Mouse (Mus musculus): ENCODE data around the gene Cpvl. TPM values are rescaled to one million over a fixed set of nuclear protein-coding genes. Genes with fewer than 3 reads are reported as not detected.

The Cpvl gene
- polyA plus RNA-seq, 1 experiment = not detected

DNA sequence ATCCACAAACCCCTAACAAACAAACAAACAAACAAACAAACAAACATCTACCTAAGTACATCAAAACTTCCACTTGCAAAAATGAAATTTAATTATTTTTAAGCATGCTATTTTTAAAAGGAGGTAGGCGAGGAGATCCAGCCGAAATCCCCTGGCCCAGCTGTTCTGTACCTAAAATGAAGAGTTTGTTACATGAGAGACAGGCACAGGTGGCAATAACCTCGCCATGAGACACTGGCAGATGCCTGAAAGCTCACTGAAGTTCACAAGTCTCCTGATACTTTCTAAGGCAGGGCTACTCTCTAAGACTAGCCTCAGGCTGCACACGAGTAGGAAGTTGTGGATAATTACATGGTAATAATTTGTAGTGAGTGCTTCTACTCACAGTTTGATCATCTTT, 26.8 kb upstream of the Cpvl start:
- 79% methylated on average over 4 of the region's 4 CpGs for whole genome bisulfite sequencing
- Histone ChIP-seq H3K27ac (ENCODE audit: insufficient read depth, low read depth, low read length) (no peak overlapping the region), H3K4me3 (ENCODE audit: insufficient read depth, low read depth, low read length) (no peak overlapping the region), H3K4me1 (ENCODE audit: control insufficient read depth, insufficient read depth, low read length) (no peaks in the 10 kb centered on the region)
- TF ChIP-seq CTCF (IDR thresholded peaks at IDR 0.05; ENCODE audit: insufficient read depth, low read depth, low read length) (no peak), POLR2A (IDR thresholded peaks at IDR 0.05; ENCODE audit: insufficient read depth, low read depth, low read length) (no peak)

DNA sequence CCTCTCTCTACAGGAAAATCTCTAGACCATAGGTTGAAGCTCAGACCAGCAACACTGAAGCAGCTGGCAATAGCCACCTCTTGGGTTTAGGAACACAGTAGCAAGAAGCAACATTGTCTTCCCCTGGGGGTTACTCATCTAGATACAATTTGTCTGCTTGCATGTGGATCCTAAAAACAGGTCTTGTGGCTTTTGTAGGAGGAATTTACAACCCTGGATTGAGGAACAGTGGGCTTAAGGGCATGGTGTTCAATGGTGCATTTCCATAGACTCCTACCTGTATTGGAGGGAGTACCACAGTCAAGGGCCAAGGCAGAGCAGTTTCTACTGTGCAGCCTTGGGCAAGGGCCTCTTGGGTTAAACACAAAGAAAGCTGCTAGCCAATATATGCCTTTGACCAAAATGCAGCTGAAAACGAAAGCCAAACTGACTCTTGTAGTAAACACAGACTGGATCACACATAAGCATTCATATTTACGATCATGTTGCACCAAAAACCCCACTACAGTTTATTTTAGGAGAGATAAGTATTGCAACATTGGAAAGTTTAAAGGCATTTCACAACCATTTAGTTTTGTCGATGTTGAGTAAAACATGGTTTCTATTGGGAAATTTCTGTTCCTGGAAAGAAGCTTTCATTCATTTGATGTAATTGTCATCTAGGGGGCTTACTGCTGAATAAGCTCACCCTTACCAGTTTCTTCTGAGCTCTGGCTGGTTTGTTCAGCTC, 17.9 kb upstream of the Cpvl start:
- Histone ChIP-seq H3K27ac (ENCODE audit: insufficient read depth, low read depth, low read length) (no peak overlapping the region), H3K4me3 (ENCODE audit: insufficient read depth, low read depth, low read length) (no peak overlapping the region), H3K4me1 (ENCODE audit: control insufficient read depth, insufficient read depth, low read length) (peaks cover 3% of the 10 kb centered on the region)
- TF ChIP-seq POLR2A (IDR thresholded peaks at IDR 0.05; ENCODE audit: insufficient read depth, low read depth, low read length) (no peak), CTCF (IDR thresholded peaks at IDR 0.05; ENCODE audit: insufficient read depth, low read depth, low read length) (no peak)
- 98% methylated on average over 3 of the region's 3 CpGs for WGBS

DNA sequence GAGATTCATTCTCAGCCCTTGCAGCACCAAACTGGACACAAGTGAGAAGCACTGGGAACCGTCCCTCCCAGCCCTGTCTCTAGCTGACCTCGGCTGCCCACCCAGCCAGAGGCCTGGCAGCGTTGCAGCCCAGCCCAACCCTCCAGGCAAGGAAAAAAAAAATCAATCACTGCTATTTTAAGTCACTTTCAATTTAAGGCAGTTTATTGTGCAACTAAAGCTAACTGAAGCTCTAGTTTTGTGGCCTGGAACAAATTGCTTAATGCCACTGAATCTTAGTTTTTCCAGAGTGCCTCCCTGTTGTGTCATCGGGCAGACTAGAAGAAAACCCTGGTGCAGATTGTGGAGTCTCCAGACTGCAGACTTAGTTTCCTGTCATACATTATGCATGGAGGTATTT, 17.0 kb upstream of the Cpvl start:
- 47% methylated on average over 4 of the region's 4 CpGs for WGBS
- no peak for TF ChIP-seq POLR2A (IDR thresholded peaks at IDR 0.05; ENCODE audit: insufficient read depth, low read depth, low read length)
- no peak for TF ChIP-seq CTCF (IDR thresholded peaks at IDR 0.05; ENCODE audit: insufficient read depth, low read depth, low read length)
- no peak overlapping the region for H3K4me3 ChIP-seq (ENCODE audit: insufficient read depth, low read depth, low read length)
- H3K4me1 ChIP-seq (ENCODE audit: control insufficient read depth, insufficient read depth, low read length) = peaks cover 3% of the 10 kb centered on the region
- no peak overlapping the region for H3K27ac ChIP-seq (ENCODE audit: insufficient read depth, low read depth, low read length)

DNA sequence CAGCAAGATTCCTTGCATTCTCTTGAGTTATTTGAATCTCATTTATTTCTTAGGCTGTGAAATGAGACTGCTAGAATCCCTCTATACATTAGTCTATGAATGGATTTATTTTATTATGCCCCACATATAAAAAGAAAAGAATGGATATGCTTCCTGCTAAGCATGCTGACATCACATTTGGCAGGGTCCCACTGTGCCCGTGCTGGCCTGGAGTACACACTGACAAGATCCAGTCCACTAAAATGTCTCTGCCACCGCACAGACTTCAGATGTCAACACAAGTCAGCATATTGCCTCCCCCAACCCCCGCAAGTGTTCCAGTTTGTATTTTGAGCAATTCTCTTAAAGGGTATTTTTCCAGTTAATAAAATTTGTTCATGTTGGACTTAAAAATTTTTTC, 13.9 kb upstream of the Cpvl start:
- no peak overlapping the region for H3K27ac ChIP-seq (ENCODE audit: insufficient read depth, low read depth, low read length)
- no peak for TF ChIP-seq POLR2A (IDR thresholded peaks at IDR 0.05; ENCODE audit: insufficient read depth, low read depth, low read length)
- no peak for TF ChIP-seq CTCF (IDR thresholded peaks at IDR 0.05; ENCODE audit: insufficient read depth, low read depth, low read length)
- H3K4me3 ChIP-seq (ENCODE audit: insufficient read depth, low read depth, low read length) = no peak overlapping the region
- WGBS = 86% methylated on average over 3 of the region's 3 CpGs
- peaks cover 3% of the 10 kb centered on the region for H3K4me1 ChIP-seq (ENCODE audit: control insufficient read depth, insufficient read depth, low read length)

DNA sequence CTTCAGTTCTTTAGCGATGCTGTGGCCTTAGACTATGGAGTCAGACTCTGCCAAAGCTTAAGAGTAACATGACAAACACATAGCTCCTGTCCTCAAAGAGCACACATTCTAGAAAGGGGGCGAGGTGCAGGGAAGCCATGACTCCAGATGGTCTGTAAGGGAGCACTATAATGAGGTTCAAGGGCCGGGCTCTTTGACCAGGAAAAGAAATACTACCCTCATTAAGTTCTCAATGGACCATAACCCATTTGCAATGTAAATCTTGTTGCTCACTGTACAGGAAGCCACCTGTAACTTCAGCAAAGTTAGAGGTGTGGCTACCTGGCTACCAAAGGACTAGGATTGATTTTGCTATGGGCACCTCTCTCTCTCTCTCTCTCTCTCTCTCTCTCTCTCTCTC, 8.8 kb upstream of the Cpvl start:
- TF ChIP-seq CTCF (IDR thresholded peaks at IDR 0.05; ENCODE audit: insufficient read depth, low read depth, low read length) (no peak), POLR2A (IDR thresholded peaks at IDR 0.05; ENCODE audit: insufficient read depth, low read depth, low read length) (no peak)
- Histone ChIP-seq H3K4me3 (ENCODE audit: insufficient read depth, low read depth, low read length) (no peak overlapping the region), H3K4me1 (ENCODE audit: control insufficient read depth, insufficient read depth, low read length) (no peaks in the 10 kb centered on the region), H3K27ac (ENCODE audit: insufficient read depth, low read depth, low read length) (no peak overlapping the region)
- 83% methylated on average over 3 of the region's 3 CpGs for WGBS

DNA sequence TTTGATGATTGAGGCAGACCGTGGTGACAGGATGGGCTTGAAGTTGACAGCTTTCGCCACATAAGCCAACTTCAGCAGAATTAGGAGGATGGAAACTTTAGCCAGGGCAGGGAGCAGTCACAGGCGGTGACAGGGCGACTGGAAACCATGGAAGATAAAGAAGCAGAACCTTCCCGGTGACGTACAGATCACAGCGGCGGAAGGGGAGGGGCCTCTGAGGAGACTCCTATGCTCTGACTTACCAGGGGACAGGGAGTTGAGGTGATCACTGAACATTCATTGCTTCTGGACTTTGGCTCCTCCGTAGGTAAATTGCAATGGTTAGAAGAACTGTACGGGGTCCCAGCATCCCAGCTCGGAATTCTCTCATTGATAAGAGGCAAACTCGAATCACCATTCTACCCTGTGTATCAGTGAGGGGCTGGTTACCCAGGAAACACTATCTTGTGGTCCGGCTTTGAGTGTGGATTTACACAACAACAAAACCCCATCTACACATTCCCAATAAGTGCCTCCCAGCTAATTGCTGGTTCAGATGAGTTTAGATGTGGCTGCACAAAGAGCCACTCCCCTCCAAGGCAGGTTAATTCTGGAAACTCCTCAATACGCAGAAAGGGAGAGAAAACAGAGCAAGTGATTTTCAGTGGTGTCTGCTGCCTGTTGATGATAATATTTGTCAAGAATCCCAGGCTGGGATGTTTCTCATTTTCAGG, 8.0 kb upstream of the Cpvl start:
- Histone ChIP-seq H3K4me1 (ENCODE audit: control insufficient read depth, insufficient read depth, low read length) (no peaks in the 10 kb centered on the region), H3K27ac (ENCODE audit: insufficient read depth, low read depth, low read length) (no peak overlapping the region), H3K4me3 (ENCODE audit: insufficient read depth, low read depth, low read length) (no peak overlapping the region)
- TF ChIP-seq CTCF (IDR thresholded peaks at IDR 0.05; ENCODE audit: insufficient read depth, low read depth, low read length) (no peak), POLR2A (IDR thresholded peaks at IDR 0.05; ENCODE audit: insufficient read depth, low read depth, low read length) (no peak)
- 80% methylated on average over 14 of the region's 14 CpGs for WGBS

DNA sequence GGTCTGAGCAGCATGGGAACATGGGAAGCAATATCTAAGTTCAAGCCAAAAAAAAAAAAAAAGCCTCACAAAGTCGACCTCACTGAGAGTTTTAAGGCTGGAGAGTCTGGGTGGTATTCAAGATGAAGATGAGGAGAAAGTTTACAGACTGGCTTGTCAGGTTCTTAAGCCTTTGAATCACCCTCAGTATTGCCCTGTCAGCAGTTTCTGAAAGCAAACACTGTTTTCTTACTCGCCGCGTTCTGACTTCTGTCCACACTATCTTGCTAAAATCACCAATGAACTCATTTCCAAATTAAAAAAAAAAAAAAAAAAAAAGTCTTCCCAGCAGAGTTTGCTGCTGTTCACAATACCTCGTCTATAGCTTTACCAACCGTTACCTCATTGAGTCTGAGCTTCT, 5.3 kb upstream of the Cpvl start:
- no peak overlapping the region for H3K27ac ChIP-seq (ENCODE audit: insufficient read depth, low read depth, low read length)
- 89% methylated on average over 6 of the region's 6 CpGs for WGBS
- no peaks in the 10 kb centered on the region for H3K4me1 ChIP-seq (ENCODE audit: control insufficient read depth, insufficient read depth, low read length)
- H3K4me3 ChIP-seq (ENCODE audit: insufficient read depth, low read depth, low read length) = no peak overlapping the region
- TF ChIP-seq POLR2A (IDR thresholded peaks at IDR 0.05; ENCODE audit: insufficient read depth, low read depth, low read length) = no peak
- TF ChIP-seq CTCF (IDR thresholded peaks at IDR 0.05; ENCODE audit: insufficient read depth, low read depth, low read length) = no peak

DNA sequence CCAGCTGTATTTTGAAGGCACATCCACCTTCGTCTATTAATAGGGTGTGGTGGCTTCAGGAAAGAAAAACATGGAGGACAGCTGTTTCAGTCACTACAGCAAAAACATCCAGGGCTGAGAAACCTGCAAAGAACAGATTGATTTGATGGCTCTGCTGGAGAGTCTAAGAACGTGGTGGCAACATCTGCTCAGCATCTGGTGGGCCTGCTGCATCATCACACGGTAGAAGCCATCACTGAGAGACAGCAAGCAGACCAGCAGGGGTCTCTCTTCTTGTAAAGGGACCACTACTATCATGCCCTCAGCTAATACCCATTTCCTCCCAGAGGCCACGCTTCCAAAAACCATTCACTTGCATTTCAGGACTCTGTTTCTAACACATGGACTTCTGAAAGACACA, 4.1 kb upstream of the Cpvl start:
- H3K4me3 ChIP-seq (ENCODE audit: insufficient read depth, low read depth, low read length) = no peak overlapping the region
- TF ChIP-seq POLR2A (IDR thresholded peaks at IDR 0.05; ENCODE audit: insufficient read depth, low read depth, low read length) = no peak
- TF ChIP-seq CTCF (IDR thresholded peaks at IDR 0.05; ENCODE audit: insufficient read depth, low read depth, low read length) = no peak
- no peaks in the 10 kb centered on the region for H3K4me1 ChIP-seq (ENCODE audit: control insufficient read depth, insufficient read depth, low read length)
- WGBS = 88% methylated on average over 4 of the region's 4 CpGs
- no peak overlapping the region for H3K27ac ChIP-seq (ENCODE audit: insufficient read depth, low read depth, low read length)

DNA sequence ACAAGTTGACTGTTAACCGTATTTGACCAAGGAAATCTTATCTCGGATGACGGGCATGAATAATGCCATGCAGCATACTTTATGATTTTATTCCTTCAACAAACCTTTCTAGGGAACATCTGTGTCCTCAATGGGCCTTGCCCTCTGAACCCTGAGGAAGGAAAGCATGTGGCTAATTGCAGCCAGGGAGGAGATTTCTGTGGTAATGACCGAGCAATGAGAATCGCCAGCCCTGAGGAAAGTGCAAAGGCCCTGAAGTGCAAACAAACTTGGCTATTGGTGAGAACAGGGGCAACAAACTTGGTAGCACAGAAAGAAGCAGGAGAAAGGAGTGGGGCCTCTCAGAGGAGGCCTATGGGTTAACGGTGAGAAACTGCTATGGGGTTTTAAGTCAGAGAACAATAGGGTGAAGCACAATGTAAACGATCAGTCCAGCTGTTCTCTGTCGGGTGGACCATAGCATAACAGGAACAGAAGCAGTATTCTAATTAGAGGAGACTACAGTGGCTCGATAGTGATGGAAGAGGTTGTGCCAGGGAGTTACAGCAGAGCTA, 3.7 kb upstream of the Cpvl start:
- no peak overlapping the region for H3K4me3 ChIP-seq (ENCODE audit: insufficient read depth, low read depth, low read length)
- TF ChIP-seq POLR2A (IDR thresholded peaks at IDR 0.05; ENCODE audit: insufficient read depth, low read depth, low read length) (no peak), CTCF (IDR thresholded peaks at IDR 0.05; ENCODE audit: insufficient read depth, low read depth, low read length) (no peak)
- WGBS = 73% methylated on average over 9 of the region's 9 CpGs
- H3K27ac ChIP-seq (ENCODE audit: insufficient read depth, low read depth, low read length) = no peak overlapping the region
- no peaks in the 10 kb centered on the region for H3K4me1 ChIP-seq (ENCODE audit: control insufficient read depth, insufficient read depth, low read length)

Data from olfactory bulb, adult 2 months (tissue).